Mouse (Mus musculus) testis, adult 2 months (tissue): ENCODE measurements around the gene Gm11492. TPM values are rescaled to one million over a fixed set of nuclear protein-coding genes. Genes with fewer than 3 reads are reported as not detected.

Experiments used
- H3K27ac ChIP-seq: fragments of 200-500 bp; 2 replicates; pipeline ENCODE4 v1.5.1; 2012; ENCODE audit warnings: low read depth, low read length; ENCODE audit not compliant: control insufficient read depth, insufficient read depth
- H3K27me3 ChIP-seq: fragments of 200-500 bp; 2 replicates; pipeline ENCODE4 v1.6.1; 2012; ENCODE audit warnings: mild to moderate bottlenecking, low read length, moderate library complexity; ENCODE audit not compliant: control insufficient read depth, insufficient read depth
- H3K36me3 ChIP-seq: fragments of 200-500 bp; 2 replicates; pipeline ENCODE4 v1.6.1; 2012; ENCODE audit warnings: mild to moderate bottlenecking, low read length; ENCODE audit not compliant: control insufficient read depth, insufficient read depth
- H3K4me1 ChIP-seq: fragments of 200-500 bp; 2 replicates; pipeline ENCODE4 v1.6.1; 2012; ENCODE audit warnings: low read length; ENCODE audit not compliant: control insufficient read depth, insufficient read depth
- H3K4me3 ChIP-seq: fragments of 200-500 bp; 2 replicates; pipeline ENCODE4 v1.5.1; 2012; ENCODE audit warnings: low read depth, mild to moderate bottlenecking, low read length, moderate library complexity, mixed read lengths; ENCODE audit not compliant: control insufficient read depth
- CTCF ChIP-seq: fragments of 200-500 bp; IDR thresholded peaks from 2 replicates; pipeline ENCODE4 v1.5.1; 2012; ENCODE audit warnings: low read depth, mild to moderate bottlenecking, inconsistent platforms, low read length, moderate library complexity; ENCODE audit not compliant: control insufficient read depth, insufficient read depth, insufficient replicate concordance
- POLR2A ChIP-seq: fragments of 200-500 bp; IDR thresholded peaks from 2 replicates; pipeline ENCODE4 v1.6.1; 2012; ENCODE audit warnings: low read depth, mild to moderate bottlenecking, inconsistent platforms, low read length, moderate library complexity; ENCODE audit not compliant: control insufficient read depth
- polyA plus RNA-seq: library from polyadenylated mRNA; depleted of rRNA; stranded (reverse); fragments of >200 nt; gene quantifications from 2 replicates; pipeline ENCODE4 v1.2.3, GENCODE M21; 2012

The Gm11492 gene
- polyA plus RNA-seq, 1 experiment = 97.9 TPM

GRCm38 (mm10) chr11:87592713-87593598 lies 26.5 kb downstream of the Gm11492 start:
- Histone ChIP-seq H3K36me3 (no peaks in the 10 kb centered on the region; the same call in none of the 2 replicates), H3K27ac (peak overlapping the region; percentile 88), H3K4me3 (peak overlapping the region; percentile 94), H3K27me3 (no peaks in the 10 kb centered on the region), H3K4me1 (peaks cover 20% of the 10 kb centered on the region)
- TF ChIP-seq POLR2A (no peak), CTCF (no peak)

- Histone ChIP-seq H3K4me3 (peak overlapping the region; percentile 48), H3K27me3 (no peaks in the 10 kb centered on the region), H3K4me1 (peaks cover 20% of the 10 kb centered on the region), H3K36me3 (no peaks in the 10 kb centered on the region; the same call in none of the 2 replicates), H3K27ac (no peak overlapping the region)
- TF ChIP-seq POLR2A (no peak), CTCF (no peak)
Observed at GRCm38 (mm10) chr11:87595327-87595841, 28.9 kb downstream of the Gm11492 start.

GRCm38 (mm10) chr11:87595976-87596375 lies 29.5 kb downstream of the Gm11492 start:
- H3K4me1 ChIP-seq = peaks cover 20% of the 10 kb centered on the region
- TF ChIP-seq CTCF (no peak), POLR2A (no peak)
- H3K4me3 ChIP-seq = peak overlapping the region; percentile 48
- peaks cover 1% of the 10 kb centered on the region for H3K36me3 ChIP-seq
- H3K27me3 ChIP-seq = no peaks in the 10 kb centered on the region
- no peak overlapping the region for H3K27ac ChIP-seq

GRCm38 (mm10) chr11:87596492-87596891 lies 30.0 kb downstream of the Gm11492 start:
- peaks cover 20% of the 10 kb centered on the region for H3K4me1 ChIP-seq
- peaks cover 3% of the 10 kb centered on the region for H3K36me3 ChIP-seq
- TF ChIP-seq CTCF (no peak), POLR2A (no peak)
- H3K27me3 ChIP-seq = no peaks in the 10 kb centered on the region
- no peak overlapping the region for H3K27ac ChIP-seq
- no peak overlapping the region for H3K4me3 ChIP-seq

- H3K4me1 ChIP-seq = peaks cover 20% of the 10 kb centered on the region
- H3K4me3 ChIP-seq = no peak overlapping the region
- H3K27me3 ChIP-seq = no peaks in the 10 kb centered on the region
- peaks cover 3% of the 10 kb centered on the region for H3K36me3 ChIP-seq
- H3K27ac ChIP-seq = no peak overlapping the region
- TF ChIP-seq POLR2A (no peak), CTCF (no peak)
Observed at GRCm38 (mm10) chr11:87597061-87597460, 30.6 kb downstream of the Gm11492 start.

GRCm38 (mm10) chr11:87599395-87600089 lies 33.1 kb downstream of the Gm11492 start:
- Histone ChIP-seq H3K27ac (no peak overlapping the region), H3K36me3 (peaks cover 3% of the 10 kb centered on the region), H3K27me3 (no peaks in the 10 kb centered on the region), H3K4me1 (peaks cover 12% of the 10 kb centered on the region), H3K4me3 (no peak overlapping the region)
- TF ChIP-seq POLR2A (no peak), CTCF (no peak)

GRCm38 (mm10) chr11:87600322-87600853 lies 33.9 kb downstream of the Gm11492 start:
- Histone ChIP-seq H3K36me3 (peaks cover 3% of the 10 kb centered on the region), H3K4me1 (peaks cover 7% of the 10 kb centered on the region), H3K27me3 (no peaks in the 10 kb centered on the region), H3K4me3 (no peak overlapping the region), H3K27ac (no peak overlapping the region)
- no peak for TF ChIP-seq POLR2A
- TF ChIP-seq CTCF = no peak
